Mouse (Mus musculus): Measurements from ENCODE around the gene Gstt1. TPM values are rescaled to one million over a fixed set of nuclear protein-coding genes. Genes with fewer than 3 reads are reported as not detected.

Gene Gstt1
- polyA plus RNA-seq (2017; shearing (Covaris generic)), result 1 to 10 TPM in 1 of 2 experiments, under 1 TPM in 1; 0.25 to 1.1 TPM

DNA sequence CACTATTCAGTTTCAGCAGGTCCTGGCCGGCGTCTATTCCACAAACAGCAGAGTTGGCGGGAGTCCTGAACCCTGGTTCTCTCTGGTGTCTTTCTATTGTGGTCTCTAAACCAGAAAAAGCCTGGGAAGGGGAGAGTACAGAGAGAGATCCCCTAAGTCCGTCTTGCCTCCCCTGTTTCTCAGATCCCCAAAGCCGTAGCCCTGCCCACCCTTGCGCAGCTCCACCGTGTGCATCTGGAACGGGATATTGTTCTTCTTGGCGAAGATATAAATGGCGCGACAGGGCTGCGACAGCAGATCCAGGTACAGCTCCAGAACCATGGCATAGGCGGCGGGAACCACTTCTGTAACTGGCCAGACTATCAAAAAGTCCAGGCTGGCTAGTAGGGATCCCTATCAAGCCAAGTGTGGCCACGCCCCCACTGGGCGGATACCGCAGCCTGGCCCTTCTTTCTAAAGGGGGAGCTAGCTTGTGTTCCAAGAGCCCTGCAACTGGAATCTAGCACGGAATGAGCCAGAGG, at the start of gene Gstt1:
Gene Gstt1, minus strand, starts transcription at position 409 of the 521 bp plus-strand sequence.

DNA sequence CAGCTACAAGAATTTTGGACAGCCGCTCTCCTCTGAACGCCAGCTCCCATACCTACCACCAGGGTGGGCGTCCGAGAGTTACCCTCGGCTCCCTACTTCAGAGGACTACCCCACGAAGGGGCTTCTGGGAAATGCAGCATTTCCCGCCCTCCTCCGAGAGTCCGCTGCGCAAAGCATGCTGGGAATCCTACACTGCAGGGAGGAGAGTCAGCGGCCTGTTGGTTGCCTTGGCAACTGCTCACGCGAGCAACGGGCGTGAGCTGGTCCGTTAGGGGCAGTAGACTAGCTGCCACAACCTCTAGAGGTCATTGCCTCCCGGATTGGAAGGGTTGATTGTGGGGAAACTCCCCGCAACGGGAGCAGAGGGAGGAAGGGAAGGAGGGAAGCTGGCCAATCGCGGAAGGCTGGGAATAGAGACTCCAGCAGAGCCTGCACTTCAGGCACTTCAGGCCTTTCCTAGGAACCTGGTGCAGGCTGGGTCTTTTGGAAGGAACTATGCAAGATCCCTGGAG, 38.9 kb upstream of the Gstt1 start, which contains the start of gene Gstt2:
Gene Gstt2, minus strand, starts transcription at position 177 of the 512 bp plus-strand sequence.

DNA sequence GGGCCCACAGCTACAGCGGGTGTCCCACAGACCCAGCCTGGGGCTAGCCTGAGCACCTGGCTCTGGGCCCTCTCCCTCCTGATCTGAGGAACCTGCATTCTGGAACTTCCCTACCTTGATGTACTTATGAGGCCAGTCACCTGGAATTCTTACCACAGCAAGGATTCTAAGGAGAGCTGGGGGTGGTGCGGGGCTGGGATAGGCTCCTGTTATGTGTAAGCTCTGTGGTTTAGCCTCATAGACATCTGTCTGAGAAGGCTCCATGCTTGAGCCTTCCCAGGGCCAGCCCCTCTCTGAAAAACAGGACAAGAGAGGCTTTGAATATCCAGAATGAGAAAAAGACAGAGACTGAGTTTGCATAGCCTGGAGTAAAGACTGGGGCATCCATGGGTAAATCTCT, 24.1 kb upstream of the Gstt1 start, which contains the start of gene Gstt4:
Gene Gstt4, minus strand, starts transcription at position 101 of the 400 bp plus-strand sequence.

DNA sequence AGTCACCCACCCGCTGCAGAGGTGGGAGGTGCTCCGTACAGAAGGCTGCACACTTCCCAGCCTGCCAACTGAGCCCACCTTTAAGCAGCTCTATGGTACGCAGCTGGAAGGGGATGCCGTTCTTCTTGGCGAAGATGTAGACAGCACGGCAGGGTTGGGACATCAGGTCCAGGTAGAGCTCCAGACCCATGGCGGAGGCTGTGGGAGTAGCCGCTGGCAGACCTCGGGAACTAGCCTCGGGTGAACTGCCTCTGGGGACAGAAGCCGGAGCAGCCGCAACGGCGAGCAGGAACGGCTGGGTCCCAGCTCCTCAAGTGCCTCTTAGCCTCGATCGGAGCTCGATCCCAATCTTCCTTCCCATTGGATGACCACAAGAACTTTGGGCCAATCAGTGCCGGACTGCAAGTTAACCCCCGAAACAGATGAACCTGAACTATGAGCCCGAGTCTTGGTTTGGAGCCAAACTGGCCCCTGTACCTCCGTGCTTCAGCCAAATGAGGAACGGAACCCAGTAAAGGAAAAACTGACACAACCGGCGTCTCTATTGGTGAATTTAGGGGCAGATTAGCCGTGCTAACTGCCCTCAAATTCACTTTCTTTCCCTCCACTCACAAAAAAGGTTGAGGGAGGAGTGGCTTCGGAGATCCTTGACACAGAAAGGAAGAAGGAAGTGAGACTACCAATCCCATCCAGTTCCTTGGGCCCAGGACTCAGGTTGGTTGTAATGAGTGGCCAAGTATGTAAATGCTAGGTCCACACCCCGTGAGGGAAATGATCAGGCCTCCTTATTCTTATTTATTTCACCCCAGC, 17.4 kb downstream of the Gstt1 start, which contains the start of the genes Gm20441 and Gstt3:
Gene Gm20441, minus strand, starts transcription at position 186 of the 810 bp plus-strand sequence.
Gene Gstt3, minus strand, starts transcription at position 646 of the 810 bp plus-strand sequence.

DNA sequence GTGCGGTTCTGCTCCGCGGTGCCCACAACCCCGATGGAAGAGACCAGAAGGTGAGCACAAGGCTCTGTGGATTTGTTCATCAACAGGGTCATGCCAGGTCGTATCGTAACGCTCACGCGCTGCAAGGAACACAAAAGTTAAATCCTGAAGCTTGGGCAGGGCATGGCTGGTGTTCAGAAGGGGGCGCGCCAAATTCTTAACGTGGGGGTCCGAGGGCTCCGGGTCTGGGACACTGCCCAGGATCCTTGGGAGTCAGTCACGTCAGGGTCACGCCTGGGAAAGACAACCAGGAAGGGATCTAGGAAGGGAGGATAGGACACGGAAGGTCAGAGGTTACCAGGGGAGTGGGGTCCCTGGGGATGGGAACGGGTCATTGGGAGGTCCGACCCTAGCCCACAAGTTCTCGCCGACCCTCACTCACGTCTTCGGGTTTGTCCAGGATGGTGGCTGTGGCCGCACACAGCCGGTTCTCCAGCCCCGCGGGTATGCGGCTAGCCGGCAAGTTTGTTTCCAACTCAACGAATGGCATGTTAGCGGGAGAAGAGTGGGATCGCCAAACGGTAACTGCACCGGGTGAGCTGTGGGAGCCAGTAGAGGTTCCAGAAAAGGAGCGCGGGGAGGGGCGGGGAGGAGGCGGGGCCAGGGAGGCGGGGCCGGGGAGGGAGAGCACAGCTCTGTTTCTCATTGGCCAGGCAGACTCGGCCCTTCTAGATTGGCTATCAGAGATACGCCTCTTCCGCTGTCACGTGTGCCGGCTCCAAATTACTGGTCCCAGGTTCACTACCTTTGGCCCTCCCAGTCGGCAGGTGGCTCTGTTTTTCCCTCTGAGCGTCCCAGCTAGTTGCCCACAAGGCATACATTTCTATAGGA, 25.4 kb downstream of the Gstt1 start, which contains the start of gene Ddt:
Gene Ddt, minus strand, starts transcription at position 620 of the 870 bp plus-strand sequence.

DNA sequence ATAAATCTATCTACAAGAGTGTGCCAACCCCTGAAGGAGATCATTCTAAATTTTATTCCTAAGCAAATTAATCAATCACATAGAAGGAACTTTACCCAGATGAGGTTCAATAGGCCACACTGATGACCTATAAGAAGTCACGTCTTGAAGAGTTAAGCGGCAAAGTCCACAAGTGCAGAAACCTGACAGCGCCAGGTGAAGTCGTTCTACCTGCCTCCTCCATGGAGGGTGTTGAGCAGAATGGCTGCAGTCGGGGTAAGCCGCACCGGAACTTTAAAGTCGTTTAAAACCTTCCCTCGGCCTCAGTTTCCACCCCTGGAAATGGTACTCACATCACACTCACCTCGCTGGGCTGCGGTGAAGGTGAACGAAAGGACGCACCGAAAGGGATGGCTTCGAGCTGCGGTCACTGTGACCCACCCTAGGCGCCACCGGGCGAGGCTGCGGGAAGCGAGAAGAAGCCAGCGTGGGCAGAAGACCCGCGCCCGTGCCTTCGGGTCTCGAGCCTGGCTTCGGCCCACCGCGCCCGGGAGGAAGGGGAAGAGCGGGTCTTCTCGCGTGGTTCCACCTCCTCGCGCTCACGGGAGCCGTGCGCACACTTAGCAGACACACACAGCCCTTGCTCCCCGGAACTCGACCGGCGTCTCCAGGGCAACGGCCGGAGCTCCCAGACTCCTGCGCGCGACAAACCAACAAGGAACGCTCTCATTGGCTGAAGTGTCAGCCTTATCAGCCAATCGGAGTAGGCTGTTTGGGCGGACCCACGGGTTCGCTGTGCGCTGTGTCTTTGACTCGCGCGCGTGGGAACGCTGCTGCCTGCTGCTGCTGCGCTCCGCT, 34.5 kb downstream of the Gstt1 start, which contains the start of gene Cabin1:
Gene Cabin1, minus strand, starts transcription at position 660 of the 837 bp plus-strand sequence.

Other genes with a start within 250 kb of the Gstt1 start
- gene Lrrc75b, start 238.3 kb downstream of the Gstt1 start, polyA plus RNA-seq (2017; shearing (Covaris generic)), result under 1 TPM in 1 of 2 experiments, not detected in 1; 0.47 TPM
- 1 to 10 TPM; 3.3 to 5.7 TPM for gene Ggt1, start 237.0 kb downstream of the Gstt1 start, polyA plus RNA-seq (2017; shearing (Covaris generic))
- 1 to 10 TPM in 1 of 2 experiments, under 1 TPM in 1; 0.29 to 9.0 TPM for gene Ggt5, start 209.2 kb downstream of the Gstt1 start, polyA plus RNA-seq (2017; shearing (Covaris generic))
- gene Susd2, start 154.6 kb downstream of the Gstt1 start, polyA plus RNA-seq (2017; shearing (Covaris generic)), result 10 to 100 TPM in 1 of 2 experiments, 1 to 10 TPM in 1; 8.5 to 14.4 TPM
- gene Cabin1, start 34.2 kb downstream of the Gstt1 start, polyA plus RNA-seq (2017; shearing (Covaris generic)), result 10 to 100 TPM; 33.3 to 46.4 TPM
- 10 to 100 TPM; 66.1 to 82.0 TPM for gene Ddt, start 25.2 kb downstream of the Gstt1 start, polyA plus RNA-seq (2017; shearing (Covaris generic))
- gene Gm20441, start 17.6 kb downstream of the Gstt1 start, polyA plus RNA-seq (2017; shearing (Covaris generic)), result not detected
- gene Gstt3, start 17.2 kb downstream of the Gstt1 start, polyA plus RNA-seq (2017; shearing (Covaris generic)), result 1 to 10 TPM; 2.9 to 7.2 TPM
- not detected for gene Gstt4, start 24.0 kb upstream of the Gstt1 start, polyA plus RNA-seq (2017; shearing (Covaris generic))
- 10 to 100 TPM; 58.4 to 77.2 TPM for gene Gstt2, start 38.8 kb upstream of the Gstt1 start, polyA plus RNA-seq (2017; shearing (Covaris generic))
- 100 to 1,000 TPM; 507 to 833 TPM for gene Mif, start 61.7 kb upstream of the Gstt1 start, polyA plus RNA-seq (2017; shearing (Covaris generic))
- gene Derl3, start 94.8 kb upstream of the Gstt1 start, polyA plus RNA-seq (2017; shearing (Covaris generic)), result 1 to 10 TPM; 2.0 to 6.9 TPM
- gene Smarcb1, start 123.0 kb upstream of the Gstt1 start, polyA plus RNA-seq (2017; shearing (Covaris generic)), result 100 to 1,000 TPM in 1 of 2 experiments, 10 to 100 TPM in 1; 96.0 to 119 TPM
- 100 to 1,000 TPM in 1 of 2 experiments, 10 to 100 TPM in 1; 95.9 to 159 TPM for gene Chchd10, start 134.5 kb upstream of the Gstt1 start, polyA plus RNA-seq (2017; shearing (Covaris generic))
- gene Mmp11, start 137.9 kb upstream of the Gstt1 start, polyA plus RNA-seq (2017; shearing (Covaris generic)), result 10 to 100 TPM in 1 of 2 experiments, 1 to 10 TPM in 1; 6.7 to 10.7 TPM
- gene Gm867, start 142.1 kb upstream of the Gstt1 start, polyA plus RNA-seq (2017; shearing (Covaris generic)), result not detected
- gene Vpreb3, start 144.5 kb upstream of the Gstt1 start, polyA plus RNA-seq (2017; shearing (Covaris generic)), result 1 to 10 TPM; 1.1 to 1.7 TPM
- gene Gm5134, start 155.9 kb upstream of the Gstt1 start, polyA plus RNA-seq (2017; shearing (Covaris generic)), result 1 to 10 TPM in 1 of 2 experiments, under 1 TPM in 1; 0.65 to 1.2 TPM
- gene Zfp280b, start 234.1 kb upstream of the Gstt1 start, polyA plus RNA-seq (2017; shearing (Covaris generic)), result 10 to 100 TPM; 27.9 to 36.3 TPM

Data from activated CD4-positive, CD25-positive, alpha-beta regulatory T cell (primary cell).